Mouse (Mus musculus) embryonic facial prominence, embryonic 11.5 days (tissue): Measurements from ENCODE around the gene Cpsf6. TPM values are rescaled to one million over a fixed set of nuclear protein-coding genes. Genes with fewer than 3 reads are reported as not detected.

Source experiments
- ATAC-seq: fragments of 200-750 bp; cut with Nextera tagmentation; replicated peaks from 2 replicates; pipeline ENCODE4 v1.8.0; 2017; ENCODE audit warnings: low read depth; ENCODE audit not compliant: insufficient number of reproducible peaks, low FRiP score, low TSS enrichment
- DNase-seq: peaks from one replicate; pipeline ENCODE4 v3.0.0-alpha.2; 2015; ENCODE audit warnings: low spot score
- H3K27ac ChIP-seq: fragments of 300-500 bp; sonication (generic); replicated peaks from 2 replicates; pipeline ENCODE4 v1.5.1; 2014; ENCODE audit warnings: mild to moderate bottlenecking, low read depth, low read length, control low read depth
- H3K27me3 ChIP-seq: fragments of 300-500 bp; sonication (generic); 2 replicates; pipeline ENCODE4 v1.6.1; 2014; ENCODE audit warnings: mild to moderate bottlenecking, low read length, moderate library complexity, mixed read lengths; ENCODE audit not compliant: control insufficient read depth, insufficient read depth
- H3K36me3 ChIP-seq: fragments of 300-500 bp; sonication (generic); replicated peaks from 2 replicates; pipeline ENCODE4 v1.6.1; 2014; ENCODE audit warnings: low read depth, mild to moderate bottlenecking, low read length, moderate library complexity, mixed read lengths; ENCODE audit not compliant: control insufficient read depth, insufficient read depth
- H3K4me1 ChIP-seq: fragments of 300-500 bp; sonication (generic); 2 replicates; pipeline ENCODE4 v1.6.1; 2014; ENCODE audit warnings: low read length, mixed read lengths; ENCODE audit not compliant: control insufficient read depth, insufficient read depth
- H3K4me2 ChIP-seq: fragments of 300-500 bp; sonication (generic); 2 replicates; pipeline ENCODE4 v1.6.1; 2014; ENCODE audit warnings: low read depth, mild to moderate bottlenecking, control low read depth, low read length, moderate library complexity
- H3K4me3 ChIP-seq: fragments of 300-500 bp; sonication (generic); 2 replicates; pipeline ENCODE4 v1.5.1; 2014; ENCODE audit warnings: low read depth, low read length, control low read depth
- H3K9ac ChIP-seq: fragments of 300-500 bp; sonication (generic); replicated peaks from 2 replicates; pipeline ENCODE4 v1.6.1; 2014; ENCODE audit warnings: mild to moderate bottlenecking, control low read depth, low read length
- H3K9me3 ChIP-seq: fragments of 300-500 bp; sonication (generic); replicated peaks from 2 replicates; pipeline ENCODE4 v1.6.1; 2016; ENCODE audit warnings: mild to moderate bottlenecking, low read length, inconsistent platforms, mixed read lengths; ENCODE audit not compliant: control insufficient read depth
- WGBS: fragments of 180-500 bp; shearing (Covaris S2); extraction: QIAGEN DNeasy Blood & Tissue Kit; methylation state at CpG from one replicate; pipeline ENCODE4 v1.1.7; 2014; 5-methylcytosine and 5-hydroxymethylcytosine counted together
- polyA plus RNA-seq: library from polyadenylated mRNA; unstranded; fragments of >200 nt; fragmentation: Nextera tagmentation; extraction: Ambion mirVana; gene quantifications from 2 replicates; pipeline ENCODE4 v1.2.1, GENCODE M21; 2014

Gene Cpsf6
- polyA plus RNA-seq, 1 experiment from 2014 or later = 223 TPM

- Histone ChIP-seq H3K36me3 (no peaks in the 10 kb centered on the region), H3K4me2 (peak overlapping the region; percentile 51), H3K27ac (peak overlapping the region; percentile 93), H3K9me3 (no peaks in the 10 kb centered on the region), H3K4me3 (peak overlapping the region; percentile 100), H3K27me3 (no peaks in the 10 kb centered on the region), H3K4me1 (no peaks in the 10 kb centered on the region), H3K9ac (peak overlapping the region; percentile 100)
- peak; percentile 96 for ATAC-seq
- DNase-seq = peak; percentile 97
- WGBS = under 1% methylated on average over 67 of the region's 86 CpGs
These were observed 3.1 kb downstream of the Cpsf6 start for GRCm38 (mm10) chr10:117376580-117377189.

DNA sequence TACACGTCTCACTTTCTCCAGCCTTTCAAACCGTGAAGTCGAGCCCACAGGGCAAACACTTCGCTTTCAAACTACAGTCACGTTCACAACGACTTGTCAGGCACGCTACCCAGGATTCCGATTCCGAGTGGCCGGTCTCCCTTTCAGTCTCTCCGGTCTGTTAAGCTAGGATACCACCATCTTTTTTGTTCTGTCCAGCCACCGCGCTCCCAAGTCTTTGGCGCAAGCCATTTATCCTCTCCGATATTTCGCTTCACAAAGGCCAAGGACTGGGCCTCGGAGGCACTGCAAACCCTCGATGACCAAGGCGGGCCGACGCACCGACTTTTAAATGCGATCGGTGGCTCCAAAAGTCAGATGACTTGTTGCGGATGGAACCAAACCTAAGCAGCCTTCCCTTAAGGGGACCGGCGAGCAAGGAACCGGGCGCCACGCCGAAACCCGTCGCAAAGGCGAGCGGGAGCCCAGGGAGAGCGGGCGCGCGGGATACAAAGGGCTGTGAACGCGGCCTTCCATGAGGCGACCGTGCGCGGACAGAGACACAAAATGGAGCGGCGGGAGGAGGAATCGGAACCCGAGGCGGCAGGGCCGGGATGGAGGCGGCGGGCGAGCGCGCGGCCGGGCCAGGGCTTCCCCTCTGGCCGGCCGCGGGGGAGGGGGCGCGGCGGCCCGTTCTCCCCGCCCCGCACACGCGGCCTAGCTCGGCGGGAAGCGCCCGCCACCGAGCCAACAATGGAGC is 3.8 kb downstream of the Cpsf6 start:
- peak overlapping the region; percentile 93 for H3K27ac ChIP-seq
- WGBS = under 1% methylated on average over 59 of the region's 74 CpGs
- H3K27me3 ChIP-seq = no peaks in the 10 kb centered on the region
- peak; percentile 64 for DNase-seq
- no peaks in the 10 kb centered on the region for H3K9me3 ChIP-seq
- H3K36me3 ChIP-seq = no peaks in the 10 kb centered on the region
- ATAC-seq = peak; percentile 63
- peak overlapping the region; percentile 100 for H3K4me3 ChIP-seq
- H3K4me1 ChIP-seq = no peaks in the 10 kb centered on the region
- H3K4me2 ChIP-seq = peak overlapping the region; percentile 52
- peak overlapping the region; percentile 100 for H3K9ac ChIP-seq

DNA sequence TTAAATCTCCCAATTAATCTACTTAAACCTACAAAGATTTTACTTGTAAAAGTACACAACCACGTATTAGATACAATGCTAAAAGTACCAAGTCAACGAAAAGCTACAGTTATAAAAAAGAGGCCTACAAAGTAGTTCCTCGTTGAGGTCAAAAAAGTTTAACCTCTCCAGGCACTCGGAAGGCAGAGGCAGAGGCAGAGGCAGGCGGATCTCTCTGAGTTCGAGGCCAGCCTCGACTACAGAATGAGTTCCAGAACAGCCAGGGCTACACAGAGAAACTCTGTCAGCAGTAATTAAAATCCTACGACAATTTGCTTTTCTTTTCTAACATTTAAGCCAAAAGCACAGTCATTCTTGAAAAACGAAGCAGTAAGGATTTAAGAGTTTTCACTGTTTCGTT is 4.7 kb downstream of the Cpsf6 start:
- H3K4me1 ChIP-seq = no peaks in the 10 kb centered on the region
- H3K9ac ChIP-seq = 0 out of 2 replicates have a peak overlapping the region, but pooled peaks have one; percentile 28
- ATAC-seq = no peak
- H3K27ac ChIP-seq = no peak overlapping the region
- H3K4me2 ChIP-seq = peak overlapping the region; percentile 52
- H3K4me3 ChIP-seq = peak overlapping the region; percentile 100
- no peaks in the 10 kb centered on the region for H3K27me3 ChIP-seq
- no peaks in the 10 kb centered on the region for H3K9me3 ChIP-seq
- H3K36me3 ChIP-seq = no peaks in the 10 kb centered on the region
- 29% methylated on average over 10 of the region's 10 CpGs for WGBS
- peak; percentile 38 for DNase-seq

- H3K9me3 ChIP-seq = no peaks in the 10 kb centered on the region
- H3K27ac ChIP-seq = no peak overlapping the region
- no peaks in the 10 kb centered on the region for H3K27me3 ChIP-seq
- ATAC-seq = no peak
- H3K4me1 ChIP-seq = no peaks in the 10 kb centered on the region
- WGBS = 43% methylated on average over 3 of the region's 3 CpGs
- peak; percentile 67 for DNase-seq
- H3K36me3 ChIP-seq = peaks cover 18% of the 10 kb centered on the region
- no peak overlapping the region for H3K9ac ChIP-seq
- no peak overlapping the region for H3K4me3 ChIP-seq
- no peak overlapping the region for H3K4me2 ChIP-seq
These were observed 16.7 kb downstream of the Cpsf6 start for GRCm38 (mm10) chr10:117363106-117363505.

GRCm38 (mm10) chr10:117358891-117359290 is 20.9 kb downstream of the Cpsf6 start:
- peaks cover 23% of the 10 kb centered on the region for H3K36me3 ChIP-seq
- no peaks in the 10 kb centered on the region for H3K4me1 ChIP-seq
- ATAC-seq (no peak), DNase-seq (no peak)
- H3K9ac ChIP-seq = no peak overlapping the region
- no peak overlapping the region for H3K4me3 ChIP-seq
- no peaks in the 10 kb centered on the region for H3K27me3 ChIP-seq
- H3K27ac ChIP-seq = no peak overlapping the region
- H3K4me2 ChIP-seq = no peak overlapping the region
- no peaks in the 10 kb centered on the region for H3K9me3 ChIP-seq
- WGBS = 89% methylated on average over 11 of the region's 11 CpGs

GRCm38 (mm10) chr10:117343000-117343399 is 36.8 kb downstream of the Cpsf6 start:
- ATAC-seq (no peak), DNase-seq (no peak)
- Histone ChIP-seq H3K4me3 (no peak overlapping the region), H3K27ac (no peak overlapping the region; the same call in 1 of the 2 replicates), H3K4me1 (no peaks in the 10 kb centered on the region), H3K9ac (no peak overlapping the region), H3K9me3 (no peaks in the 10 kb centered on the region), H3K4me2 (no peak overlapping the region), H3K36me3 (no peaks in the 10 kb centered on the region; the same call in 1 of the 2 replicates), H3K27me3 (no peaks in the 10 kb centered on the region)
- 93% methylated on average over 4 of the region's 4 CpGs for WGBS

DNA sequence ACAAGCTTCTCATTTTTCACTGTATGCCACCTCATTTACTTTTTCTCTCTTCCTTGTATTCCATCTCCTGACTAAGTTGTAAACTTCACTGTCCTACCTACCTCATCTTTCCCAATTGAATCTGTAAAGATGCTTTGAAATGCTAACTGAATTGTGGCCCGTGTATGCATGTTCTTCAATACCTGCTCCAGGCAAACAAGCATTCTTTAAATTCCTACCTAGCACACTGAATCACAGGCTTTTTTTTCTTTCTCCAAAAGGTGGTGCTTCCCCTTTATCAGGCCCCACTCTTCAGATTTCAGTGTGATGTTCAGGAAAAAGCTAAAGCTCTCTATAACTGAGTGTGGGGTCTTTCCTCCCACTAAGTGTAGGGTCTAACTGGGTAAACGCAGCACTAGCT is 37.4 kb downstream of the Cpsf6 start:
- no peak for ATAC-seq
- no peak overlapping the region; the same call in 1 of the 2 replicates for H3K27ac ChIP-seq

DNA sequence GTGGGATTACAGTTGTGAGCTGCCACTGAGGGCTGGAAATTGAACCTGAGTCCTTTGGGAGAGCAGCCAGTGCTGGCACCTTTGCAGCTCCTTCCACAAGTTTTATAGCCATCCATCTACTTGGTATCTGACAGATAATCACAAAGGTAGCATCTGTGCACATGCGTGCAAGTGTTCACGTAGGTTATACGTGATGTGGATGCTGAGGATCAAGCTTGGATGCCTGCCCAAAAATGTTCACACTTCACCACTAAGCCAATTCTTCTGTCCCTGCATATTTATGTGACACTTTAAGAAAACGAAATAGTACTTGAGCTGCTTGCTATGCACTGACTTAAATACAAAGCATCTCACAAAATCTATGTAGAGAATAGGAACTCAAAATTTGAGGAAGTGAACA is 38.8 kb downstream of the Cpsf6 start:
- no peak for DNase-seq
- H3K9ac ChIP-seq = no peak overlapping the region
- no peak overlapping the region for H3K4me2 ChIP-seq
- no peaks in the 10 kb centered on the region for H3K27me3 ChIP-seq
- H3K4me1 ChIP-seq = no peaks in the 10 kb centered on the region
- 91% methylated on average over 4 of the region's 4 CpGs for WGBS
- no peak overlapping the region for H3K4me3 ChIP-seq
- H3K9me3 ChIP-seq = no peaks in the 10 kb centered on the region
- no peak for ATAC-seq
- no peak overlapping the region for H3K27ac ChIP-seq
- no peaks in the 10 kb centered on the region; the same call in 1 of the 2 replicates for H3K36me3 ChIP-seq

More for the DNA sequence above, 37.4 kb downstream of the Cpsf6 start:
- Histone ChIP-seq H3K9ac (no peak overlapping the region), H3K4me1 (no peaks in the 10 kb centered on the region), H3K4me3 (no peak overlapping the region), H3K4me2 (no peak overlapping the region), H3K9me3 (no peaks in the 10 kb centered on the region), H3K27me3 (no peaks in the 10 kb centered on the region), H3K36me3 (no peaks in the 10 kb centered on the region; the same call in 1 of the 2 replicates)
- WGBS = 68% methylated on average over 2 of the region's 2 CpGs
- peak; percentile 16 for DNase-seq
